Mouse (Mus musculus) ES-Bruce4 (cell line): ENCODE measurements around the gene Sez6l2. TPM values are rescaled to one million over a fixed set of nuclear protein-coding genes. Genes with fewer than 3 reads are reported as not detected.
"Not testable (repeated sequence)": the region's sequence is repeated elsewhere in the genome, so short reads cannot be mapped to it uniquely, and the experiment has no call there.

Experiments
- H3K27ac ChIP-seq: 2 replicates; pipeline ENCODE4 v1.5.1; 2012; ENCODE audit warnings: low read length, inconsistent platforms; ENCODE audit not compliant: insufficient read depth
- H3K27me3 ChIP-seq: 2 replicates; pipeline ENCODE4 v1.6.1; 2012; ENCODE audit warnings: mild to moderate bottlenecking, low read length, inconsistent platforms; ENCODE audit not compliant: control insufficient read depth, poor library complexity, insufficient read depth, severe bottlenecking
- H3K36me3 ChIP-seq: 2 replicates; pipeline ENCODE4 v1.6.1; 2012; ENCODE audit warnings: inconsistent platforms, mild to moderate bottlenecking, low read length, moderate library complexity; ENCODE audit not compliant: control insufficient read depth, poor library complexity, insufficient read depth, severe bottlenecking
- H3K4me1 ChIP-seq: one replicate; pipeline ENCODE4 v1.8.1; 2011; ENCODE audit warnings: low read length; ENCODE audit not compliant: control insufficient read depth, insufficient read depth
- H3K4me3 ChIP-seq: 2 replicates; pipeline ENCODE4 v1.5.1; 2011; ENCODE audit warnings: low read depth, mild to moderate bottlenecking, low read length
- H3K9ac ChIP-seq: 2 replicates; pipeline ENCODE4 v1.6.1; 2012; ENCODE audit warnings: low read depth, mild to moderate bottlenecking, inconsistent platforms; ENCODE audit not compliant: poor library complexity, severe bottlenecking
- H3K9me3 ChIP-seq: replicated peaks from 2 replicates; pipeline ENCODE4 v1.6.1; 2012; ENCODE audit warnings: mild to moderate bottlenecking, low read length, inconsistent platforms; ENCODE audit not compliant: control insufficient read depth, poor library complexity, insufficient read depth, severe bottlenecking
- CTCF ChIP-seq: IDR thresholded peaks from one replicate; pipeline ENCODE4 v1.8.1; 2011; ENCODE audit warnings: low read depth, low read length
- EP300 ChIP-seq: IDR thresholded peaks from 2 replicates; pipeline ENCODE4 v1.6.1; 2011; ENCODE audit warnings: low read depth, low read length; ENCODE audit not compliant: insufficient read depth
- POLR2A ChIP-seq: IDR thresholded peaks from one replicate; pipeline ENCODE4 v1.8.1; 2011; ENCODE audit warnings: low read length; ENCODE audit not compliant: insufficient read depth
- polyA plus RNA-seq: library from polyadenylated mRNA; stranded (reverse); fragments of >200 nt; gene quantifications from 2 replicates; pipeline ENCODE4 v1.2.4, GENCODE M21; 2011; ENCODE audit warnings: low read depth; ENCODE audit not compliant: missing spikeins, insufficient read depth, insufficient read length

The Sez6l2 gene
- polyA plus RNA-seq = 1.4 and 1.9 TPM in 2 replicates

- no peaks in the 10 kb centered on the region for H3K36me3 ChIP-seq
- peak within 1 kb of the TSS; percentile 13 for H3K9ac ChIP-seq
- peak within 1 kb of the TSS; percentile 48 for H3K4me3 ChIP-seq
- TF ChIP-seq POLR2A = no peak
- no peak for TF ChIP-seq EP300
- TF ChIP-seq CTCF = no peak
- H3K9me3 ChIP-seq = no peaks in the 10 kb centered on the region
- H3K4me1 ChIP-seq = no peaks in the 10 kb centered on the region
- no peak within 1 kb of the TSS for H3K27ac ChIP-seq
- H3K27me3 ChIP-seq = no peaks in the 10 kb centered on the region
Measured at GRCm38 (mm10) chr7:126949793-126950646, at the start of gene Sez6l2. Gene Sez6l2, plus strand, starts transcription at chr7:126950563.

- Histone ChIP-seq H3K4me1 (peaks cover 3% of the 10 kb centered on the region), H3K9ac (no peak overlapping the region), H3K27me3 (no peaks in the 10 kb centered on the region), H3K36me3 (no peaks in the 10 kb centered on the region), H3K27ac (no peak overlapping the region), H3K9me3 (no peaks in the 10 kb centered on the region), H3K4me3 (no peak overlapping the region)
- TF ChIP-seq CTCF (no peak), POLR2A (no peak), EP300 (no peak)
Measured at GRCm38 (mm10) chr7:126905590-126905989, 44.8 kb upstream of the Sez6l2 start.

- Histone ChIP-seq H3K9ac (no peak overlapping the region), H3K4me1 (no peaks in the 10 kb centered on the region), H3K36me3 (no peaks in the 10 kb centered on the region), H3K9me3 (no peaks in the 10 kb centered on the region), H3K27me3 (no peaks in the 10 kb centered on the region), H3K4me3 (no peak overlapping the region), H3K27ac (no peak overlapping the region)
- TF ChIP-seq POLR2A (no peak), CTCF (no peak), EP300 (no peak)
Measured at GRCm38 (mm10) chr7:126914844-126915243, 35.5 kb upstream of the Sez6l2 start.

- H3K9me3 ChIP-seq, H3K27me3 ChIP-seq, H3K4me3 ChIP-seq, H3K27ac ChIP-seq, H3K36me3 ChIP-seq, H3K9ac ChIP-seq, H3K4me1 ChIP-seq: not testable (repeated sequence)
Measured at GRCm38 (mm10) chr7:126918356-126918755, 32.0 kb upstream of the Sez6l2 start.

- Histone ChIP-seq H3K9me3 (no peaks in the 10 kb centered on the region), H3K27me3 (no peaks in the 10 kb centered on the region), H3K36me3 (no peaks in the 10 kb centered on the region), H3K4me1 (no peaks in the 10 kb centered on the region), H3K27ac (no peak overlapping the region), H3K4me3 (no peak overlapping the region), H3K9ac (no peak overlapping the region)
- TF ChIP-seq POLR2A (no peak), EP300 (no peak), CTCF (no peak)
Measured at GRCm38 (mm10) chr7:126919973-126920372, 30.4 kb upstream of the Sez6l2 start.

GRCm38 (mm10) chr7:126921563-126921962 is 28.8 kb upstream of the Sez6l2 start:
- no peaks in the 10 kb centered on the region for H3K27me3 ChIP-seq
- no peaks in the 10 kb centered on the region for H3K36me3 ChIP-seq
- H3K4me3 ChIP-seq = no peak overlapping the region
- no peaks in the 10 kb centered on the region for H3K4me1 ChIP-seq
- no peak overlapping the region for H3K9ac ChIP-seq
- TF ChIP-seq POLR2A = no peak
- no peak for TF ChIP-seq EP300
- no peak for TF ChIP-seq CTCF
- no peaks in the 10 kb centered on the region for H3K9me3 ChIP-seq
- H3K27ac ChIP-seq = no peak overlapping the region
